Mouse (Mus musculus): ENCODE results near the gene Trim38.
A peak's percentile ranks its signal among the peaks of the same experiment; 100 is the strongest.
"Not testable (repeated sequence)": the region's sequence is repeated elsewhere in the genome, so short reads cannot be mapped to it uniquely, and the experiment has no call there.

Gene Trim38

GRCm38 (mm10) chr13:23769613-23770012 is at the start of gene Trim38:
Trim38 (plus strand) TSS chr13:23769913.
- not testable (repeated sequence) for DNase-seq (ENCODE audit: extremely low spot score)

- no peak for DNase-seq (ENCODE audit: extremely low spot score)
These were observed 45.5 kb upstream of the Trim38 start for GRCm38 (mm10) chr13:23724239-23724638.

- no peak for DNase-seq (ENCODE audit: extremely low spot score)
These were observed 44.5 kb upstream of the Trim38 start for GRCm38 (mm10) chr13:23725213-23725612.

GRCm38 (mm10) chr13:23728472-23729191 is 41.1 kb upstream of the Trim38 start:
- DNase-seq (ENCODE audit: extremely low spot score), result no peak

GRCm38 (mm10) chr13:23729192-23729525 is 40.6 kb upstream of the Trim38 start:
- DNase-seq (ENCODE audit: extremely low spot score), result no peak

- DNase-seq (ENCODE audit: extremely low spot score), result no peak
These were observed 40.0 kb upstream of the Trim38 start for GRCm38 (mm10) chr13:23729706-23730105.

GRCm38 (mm10) chr13:23730479-23730878 is 39.2 kb upstream of the Trim38 start:
- DNase-seq (ENCODE audit: extremely low spot score), result no peak

- no peak for DNase-seq (ENCODE audit: extremely low spot score)
These were observed 37.4 kb upstream of the Trim38 start for GRCm38 (mm10) chr13:23732156-23732804.

- no peak for DNase-seq (ENCODE audit: extremely low spot score)
These were observed 32.6 kb upstream of the Trim38 start for GRCm38 (mm10) chr13:23737091-23737490.

GRCm38 (mm10) chr13:23738041-23738440 is 31.7 kb upstream of the Trim38 start:
- peak; percentile 58 for DNase-seq (ENCODE audit: extremely low spot score)

- DNase-seq (ENCODE audit: extremely low spot score), result peak; percentile 97
These were observed 31.0 kb upstream of the Trim38 start, which contains the start of gene Hist1h1c for GRCm38 (mm10) chr13:23738677-23739068. Hist1h1c (plus strand) TSS chr13:23738808.

- DNase-seq (ENCODE audit: extremely low spot score), result peak; percentile 95
These were observed 30.4 kb upstream of the Trim38 start for GRCm38 (mm10) chr13:23739069-23739921.

- no peak for DNase-seq (ENCODE audit: extremely low spot score)
These were observed 29.8 kb upstream of the Trim38 start for GRCm38 (mm10) chr13:23739922-23740252.

- no peak for DNase-seq (ENCODE audit: extremely low spot score)
These were observed 29.4 kb upstream of the Trim38 start for GRCm38 (mm10) chr13:23740256-23740840.

GRCm38 (mm10) chr13:23740910-23741309 is 28.8 kb upstream of the Trim38 start:
- DNase-seq (ENCODE audit: extremely low spot score), result no peak

GRCm38 (mm10) chr13:23742007-23742406 is 27.7 kb upstream of the Trim38 start:
- no peak for DNase-seq (ENCODE audit: extremely low spot score)

GRCm38 (mm10) chr13:23743215-23743614 is 26.5 kb upstream of the Trim38 start:
- DNase-seq (ENCODE audit: extremely low spot score), result peak; percentile 38

- peak; percentile 62 for DNase-seq (ENCODE audit: extremely low spot score)
These were observed 25.8 kb upstream of the Trim38 start for GRCm38 (mm10) chr13:23743963-23744362.

- DNase-seq (ENCODE audit: extremely low spot score), result peak; percentile 80
These were observed 25.0 kb upstream of the Trim38 start for GRCm38 (mm10) chr13:23744421-23745380.

- DNase-seq (ENCODE audit: extremely low spot score), result peak; percentile 91
These were observed 24.1 kb upstream of the Trim38 start, which contains the start of gene Hist1h3c for GRCm38 (mm10) chr13:23745381-23746161. Hist1h3c (minus strand) TSS chr13:23745602.
